Mouse (Mus musculus) MEL (cell line): ENCODE measurements around the gene Bmt2. TPM values are rescaled to one million over a fixed set of nuclear protein-coding genes. Genes with fewer than 3 reads are reported as not detected.

ENCODE experiments used
- DNase-seq: peaks from one replicate; pipeline ENCODE4 v3.0.0; 2011; ENCODE audit warnings: low read depth, low spot score
- H3K27ac ChIP-seq: 2 replicates; pipeline ENCODE4 v1.5.1; 2012; ENCODE audit warnings: low read depth, mild to moderate bottlenecking, control low read depth, low read length, moderate library complexity; ENCODE audit not compliant: control insufficient read depth
- H3K27me3 ChIP-seq, 2 experiments: fragments of 150-350 bp in 1 of 2; sonication (generic) in 1 of 2; 2 replicates each; pipeline ENCODE4 v1.6.1; 2012; ENCODE audit warnings: low read length in 2 of 2, mild to moderate bottlenecking in 2 of 2, improper control_type of control experiment in 1 of 2, moderate library complexity in 1 of 2; ENCODE audit not compliant: insufficient read depth in 2 of 2, control insufficient read depth in 1 of 2
- H3K36me3 ChIP-seq, 2 experiments: 2 replicates each; pipeline ENCODE4 v1.6.1; 2012 to 2014; ENCODE audit warnings: low read length in 2 of 2, improper control_type of control experiment in 1 of 2, inconsistent platforms in 1 of 2, mild to moderate bottlenecking in 1 of 2; ENCODE audit not compliant: insufficient read depth in 2 of 2, control insufficient read depth in 1 of 2
- H3K4me1 ChIP-seq, 2 experiments: fragments of 150-350 bp in 1 of 2; sonication (generic) in 1 of 2; 2 replicates each; pipeline ENCODE4 v1.6.1; 2012; ENCODE audit warnings: low read length in 2 of 2, improper control_type of control experiment in 1 of 2, mild to moderate bottlenecking in 1 of 2; ENCODE audit not compliant: insufficient read depth in 2 of 2, control insufficient read depth in 1 of 2
- H3K4me3 ChIP-seq, 2 experiments: fragments of 150-350 bp in 1 of 2; sonication (generic) in 1 of 2; 2 replicates each; pipeline ENCODE4 v1.5.1; 2012; ENCODE audit warnings: low read depth in 2 of 2, low read length in 2 of 2, mild to moderate bottlenecking in 2 of 2, moderate library complexity in 2 of 2, control low read depth in 1 of 2, improper control_type of control experiment in 1 of 2; ENCODE audit not compliant: control insufficient read depth in 1 of 2, insufficient read depth in 1 of 2
- H3K79me2 ChIP-seq: 2 replicates; pipeline ENCODE4 v1.6.1; 2012; ENCODE audit warnings: mild to moderate bottlenecking, low read length, moderate library complexity; ENCODE audit not compliant: control insufficient read depth, poor library complexity, insufficient read depth
- H3K9ac ChIP-seq: 2 replicates; pipeline ENCODE4 v1.6.1; 2012; ENCODE audit warnings: low read depth, mild to moderate bottlenecking, control low read depth, low read length, moderate library complexity; ENCODE audit not compliant: control insufficient read depth, poor library complexity, severe bottlenecking
- H3K9me3 ChIP-seq: fragments of 150-350 bp; sonication (generic); replicated peaks from 2 replicates; pipeline ENCODE4 v1.6.1; 2012; ENCODE audit warnings: mild to moderate bottlenecking, low read length, improper control_type of control experiment, moderate library complexity; ENCODE audit not compliant: insufficient read depth
- BHLHE40 ChIP-seq: IDR thresholded peaks from 2 replicates; pipeline ENCODE4 v1.6.1; 2012; ENCODE audit warnings: low read depth, mild to moderate bottlenecking, inconsistent platforms, low read length, improper control_type of control experiment, borderline replicate concordance
- CHD1 ChIP-seq: IDR thresholded peaks from 2 replicates; pipeline ENCODE4 v1.6.1; 2012; ENCODE audit warnings: low read depth, mild to moderate bottlenecking, inconsistent platforms, low read length, improper control_type of control experiment
- E2F4 ChIP-seq: IDR thresholded peaks from 2 replicates; pipeline ENCODE4 v1.6.1; 2011; ENCODE audit warnings: low read depth, low read length, improper control_type of control experiment, borderline replicate concordance
- EP300 ChIP-seq, 2 experiments: IDR thresholded peaks; 2 replicates each; pipeline ENCODE4 v1.6.1; 2011; ENCODE audit warnings: improper control_type of control experiment in 2 of 2, low read length in 2 of 2, low read depth in 1 of 2, mild to moderate bottlenecking in 1 of 2
- ETS1 ChIP-seq: IDR thresholded peaks from 2 replicates; pipeline ENCODE4 v1.6.1; 2012; ENCODE audit warnings: low read depth, mild to moderate bottlenecking, inconsistent platforms, low read length, improper control_type of control experiment, moderate library complexity
- GATA1 ChIP-seq: IDR thresholded peaks from 2 replicates; pipeline ENCODE4 v1.6.1; 2011; ENCODE audit warnings: low read depth, low read length, improper control_type of control experiment
- HCFC1 ChIP-seq: IDR thresholded peaks from 2 replicates; pipeline ENCODE4 v1.6.1; 2012; ENCODE audit warnings: low read depth, mild to moderate bottlenecking, inconsistent platforms, low read length, improper control_type of control experiment, moderate library complexity
- JUND ChIP-seq: IDR thresholded peaks from 2 replicates; pipeline ENCODE4 v1.6.1; 2011; ENCODE audit warnings: low read depth, mild to moderate bottlenecking, improper control_type of control experiment, low read length
- KAT2A ChIP-seq: conservative IDR thresholded peaks from 2 replicates; pipeline ENCODE4 v1.6.1; 2012; ENCODE audit warnings: low read depth, low read length, improper control_type of control experiment, inconsistent platforms
- MAFK ChIP-seq: IDR thresholded peaks from 2 replicates; pipeline ENCODE4 v1.6.1; 2011; ENCODE audit warnings: low read depth, mild to moderate bottlenecking, low read length, improper control_type of control experiment, borderline replicate concordance
- MAX ChIP-seq: IDR thresholded peaks from 2 replicates; pipeline ENCODE4 v1.6.1; 2011; ENCODE audit warnings: low read length, improper control_type of control experiment
- MEF2A ChIP-seq: IDR thresholded peaks from 2 replicates; pipeline ENCODE4 v1.6.1; 2014; ENCODE audit warnings: low read depth, mild to moderate bottlenecking, inconsistent platforms, low read length, improper control_type of control experiment; ENCODE audit not compliant: poor library complexity, insufficient replicate concordance, severe bottlenecking; ENCODE audit errors: extremely low read depth
- MYB ChIP-seq: IDR thresholded peaks from 2 replicates; pipeline ENCODE4 v1.6.1; 2011; ENCODE audit warnings: mild to moderate bottlenecking, low read depth, low read length, improper control_type of control experiment
- MYC ChIP-seq: IDR thresholded peaks from 2 replicates; pipeline ENCODE4 v1.6.1; 2011; ENCODE audit warnings: low read depth, mild to moderate bottlenecking, low read length, improper control_type of control experiment, moderate library complexity
- NRF1 ChIP-seq: IDR thresholded peaks from 2 replicates; pipeline ENCODE4 v1.6.1; 2014; ENCODE audit warnings: low read depth, mild to moderate bottlenecking, inconsistent platforms, low read length, improper control_type of control experiment, moderate library complexity; ENCODE audit not compliant: poor library complexity, insufficient read depth, severe bottlenecking
- RAD21 ChIP-seq: IDR thresholded peaks from 2 replicates; pipeline ENCODE4 v1.6.1; 2011; ENCODE audit warnings: mild to moderate bottlenecking, low read depth, low read length, improper control_type of control experiment
- RCOR1 ChIP-seq: IDR thresholded peaks from 2 replicates; pipeline ENCODE4 v1.6.1; 2012; ENCODE audit warnings: low read depth, mild to moderate bottlenecking, inconsistent platforms, low read length, improper control_type of control experiment
- SMC3 ChIP-seq: IDR thresholded peaks from 2 replicates; pipeline ENCODE4 v1.6.1; 2011; ENCODE audit warnings: low read depth, low read length, improper control_type of control experiment
- TBP ChIP-seq: IDR thresholded peaks from 2 replicates; pipeline ENCODE4 v1.8.0; 2011; ENCODE audit warnings: low read depth, low read length, improper control_type of control experiment
- TCF12 ChIP-seq: IDR thresholded peaks from 2 replicates; pipeline ENCODE4 v1.6.1; 2014; ENCODE audit warnings: low read depth, mild to moderate bottlenecking, inconsistent platforms, low read length, improper control_type of control experiment, moderate library complexity
- UBTF ChIP-seq: IDR thresholded peaks from 2 replicates; pipeline ENCODE4 v1.6.1; 2012; ENCODE audit warnings: low read depth, mild to moderate bottlenecking, inconsistent platforms, low read length, improper control_type of control experiment, moderate library complexity, borderline replicate concordance; ENCODE audit not compliant: insufficient read depth
- USF1 ChIP-seq: IDR thresholded peaks from 2 replicates; pipeline ENCODE4 v1.6.1; 2014; ENCODE audit warnings: low read depth, mild to moderate bottlenecking, inconsistent platforms, low read length, improper control_type of control experiment, moderate library complexity
- USF2 ChIP-seq, 2 experiments: IDR thresholded peaks; 2 replicates each; pipeline ENCODE4 v1.6.1; 2011 to 2012; ENCODE audit warnings: improper control_type of control experiment in 2 of 2, low read length in 2 of 2, borderline replicate concordance in 1 of 2, inconsistent platforms in 1 of 2, low read depth in 1 of 2, mild to moderate bottlenecking in 1 of 2; ENCODE audit not compliant: insufficient read depth in 1 of 2
- ZKSCAN1 ChIP-seq: IDR thresholded peaks from 2 replicates; pipeline ENCODE4 v1.6.1; 2012; ENCODE audit warnings: low read depth, mild to moderate bottlenecking, inconsistent platforms, low read length, improper control_type of control experiment, moderate library complexity
- ZNF384 ChIP-seq: IDR thresholded peaks from 2 replicates; pipeline ENCODE4 v1.6.1; 2012; ENCODE audit warnings: low read depth, mild to moderate bottlenecking, inconsistent platforms, low read length, improper control_type of control experiment
- polyA plus RNA-seq, 2 experiments: library from polyadenylated mRNA; stranded (reverse) in 1 of 2; unstranded in 1 of 2; fragments of >175 nt in 1 of 2; fragments of >200 nt in 1 of 2; gene quantifications; 2 replicates each; pipeline versions ENCODE4 v1.2.1 to v1.2.4; 2012; ENCODE audit warnings: low replicate concordance in 2 of 2, low read depth in 1 of 2; ENCODE audit not compliant: insufficient read length in 2 of 2, insufficient read depth in 1 of 2, missing spikeins in 1 of 2
- total RNA-seq: library from RNA; depleted of rRNA; stranded (reverse); fragments of 300-350 nt; gene quantifications from 2 replicates; pipeline ENCODE4 v1.2.3, GENCODE M21; 2012

Gene Bmt2
- total and polyA plus RNA-seq, 3 experiments: 3.1 to 4.7 TPM; not detected in 1

- H3K27me3 ChIP-seq: no peaks in the 10 kb centered on the region
- H3K4me1 ChIP-seq: peaks cover 0 to 5% of the 10 kb centered on the region in 2 experiments; a peak in 2 of 4 replicates
- no peak overlapping the region for H3K4me3 ChIP-seq
- peaks cover 7% of the 10 kb centered on the region for H3K79me2 ChIP-seq
- DNase-seq: no peak
- H3K27ac ChIP-seq: no peak overlapping the region
- H3K36me3 ChIP-seq: peaks cover 8 to 16% of the 10 kb centered on the region in 2 experiments
- TF ChIP-seq MYC: no peak
- TF ChIP-seq MAX: no peak
- TF ChIP-seq RAD21: no peak
- TF ChIP-seq ZKSCAN1: no peak
- 0 out of 2 replicates have a peak, but pooled peaks have one; percentile 37 for TF ChIP-seq RCOR1
- TF ChIP-seq JUND: no peak
- TF ChIP-seq MEF2A: peak; percentile 81; the same call in 1 of the 2 replicates
- TF ChIP-seq EP300 (IDR thresholded peaks at IDR 0.05; ENCODE audit: low read depth in 1 of 2, low read length in 2 of 2): peak; percentile 62 to 73
- TF ChIP-seq TCF12: peak; percentile 88
- no peak for TF ChIP-seq CHD1
- TF ChIP-seq NRF1: no peak
- peak; percentile 63 for TF ChIP-seq GATA1
- no peak for TF ChIP-seq MYB
- no peak for TF ChIP-seq USF1
- no peak for TF ChIP-seq ZNF384
- TF ChIP-seq BHLHE40: no peak
- no peak for TF ChIP-seq USF2 (IDR thresholded peaks at IDR 0.05; ENCODE audit: borderline replicate concordance in 1 of 2, insufficient read depth in 1 of 2, low read depth in 1 of 2, low read length in 2 of 2)
- TF ChIP-seq ETS1: peak; percentile 58; the same call in 1 of the 2 replicates
- TF ChIP-seq TBP: no peak
- no peak for TF ChIP-seq KAT2A
- no peak overlapping the region for H3K9ac ChIP-seq
- H3K9me3 ChIP-seq: no peaks in the 10 kb centered on the region
Observed at GRCm38 (mm10) chr6:13592729-13593345, 84.9 kb downstream of the Bmt2 start.

GRCm38 (mm10) chr6:13586560-13586959 lies 91.2 kb downstream of the Bmt2 start:
- DNase-seq: no peak
- H3K4me3 ChIP-seq: no peak overlapping the region
- TF ChIP-seq ETS1: no peak
- no peak for TF ChIP-seq HCFC1
- no peak for TF ChIP-seq MYC
- TF ChIP-seq E2F4: no peak
- TF ChIP-seq NRF1: no peak
- TF ChIP-seq SMC3: no peak
- no peak for TF ChIP-seq MAX
- no peak for TF ChIP-seq CHD1
- no peak for TF ChIP-seq TBP
- no peak for TF ChIP-seq MAFK
- TF ChIP-seq UBTF: no peak
- no peak overlapping the region for H3K27ac ChIP-seq
- no peaks in the 10 kb centered on the region; a peak in 1 of 4 replicates for H3K4me1 ChIP-seq
- peaks cover 2 to 5% of the 10 kb centered on the region in 2 experiments; a peak in 3 of 4 replicates for H3K36me3 ChIP-seq
- H3K9me3 ChIP-seq: no peaks in the 10 kb centered on the region
- no peaks in the 10 kb centered on the region for H3K27me3 ChIP-seq
- H3K79me2 ChIP-seq: peaks cover 4% of the 10 kb centered on the region; the same call in 1 of the 2 replicates
- H3K9ac ChIP-seq: no peak overlapping the region
